Mouse (Mus musculus) CH12.LX (cell line): Measurements from ENCODE around the gene Dock10. TPM values are rescaled to one million over a fixed set of nuclear protein-coding genes. Genes with fewer than 3 reads are reported as not detected.

Experiments used
- DNase-seq: peaks from one replicate; pipeline ENCODE4 v3.0.0-alpha.2; 2013; ENCODE audit errors: extremely low read depth
- H3K27ac ChIP-seq: 2 replicates; pipeline ENCODE4 v1.5.1; 2012; ENCODE audit warnings: low read depth, mild to moderate bottlenecking, control low read depth, moderate library complexity; ENCODE audit not compliant: insufficient read depth
- H3K27me3 ChIP-seq: replicated peaks from 2 replicates; pipeline ENCODE3; 2012; ENCODE audit warnings: inconsistent platforms
- H3K36me3 ChIP-seq, 2 experiments: replicated peaks in 1 of 2; 2 replicates each; pipeline versions ENCODE3 to v1.6.1; 2012; ENCODE audit warnings: inconsistent platforms in 1 of 2, low read length in 1 of 2, mild to moderate bottlenecking in 1 of 2, mixed read lengths in 1 of 2, moderate library complexity in 1 of 2; ENCODE audit not compliant: control insufficient read depth in 1 of 2, insufficient read depth in 1 of 2
- H3K4me1 ChIP-seq, 2 experiments: 2 replicates each; pipeline ENCODE4 v1.6.1; 2012; ENCODE audit warnings: inconsistent platforms in 1 of 2, moderate library complexity in 1 of 2; ENCODE audit not compliant: insufficient read depth in 2 of 2, control insufficient read depth in 1 of 2
- H3K4me2 ChIP-seq: 2 replicates; pipeline ENCODE4 v1.6.1; 2012; ENCODE audit warnings: low read depth, mild to moderate bottlenecking, control low read depth; ENCODE audit not compliant: poor library complexity, insufficient read depth, severe bottlenecking
- H3K4me3 ChIP-seq, 3 experiments: fragments of 150-350 bp in 1 of 3; sonication (generic) in 1 of 3; replicated peaks in 1 of 3; 2 replicates each; pipeline versions ENCODE3 to v1.5.1; 2011 to 2012; ENCODE audit warnings: low read depth in 2 of 3, low read length in 2 of 3, mild to moderate bottlenecking in 2 of 3, moderate library complexity in 2 of 3, control low read depth in 1 of 3, improper control_type of control experiment in 1 of 3, inconsistent platforms in 1 of 3, mixed read lengths in 1 of 3; ENCODE audit not compliant: poor library complexity in 1 of 3
- H3K79me2 ChIP-seq: replicated peaks from 2 replicates; pipeline ENCODE4 v1.6.1; 2012; ENCODE audit warnings: mild to moderate bottlenecking, moderate library complexity; ENCODE audit not compliant: control insufficient read depth, poor library complexity, insufficient read depth, severe bottlenecking; ENCODE audit errors: extremely low read depth
- H3K9ac ChIP-seq: 2 replicates; pipeline ENCODE4 v1.6.1; 2012; ENCODE audit warnings: low read depth, mild to moderate bottlenecking, control low read depth, moderate library complexity; ENCODE audit not compliant: insufficient read depth
- H3K9me3 ChIP-seq: replicated peaks from 2 replicates; pipeline ENCODE3; 2012; ENCODE audit warnings: low read length, inconsistent platforms, mixed read lengths
- CHD2 ChIP-seq: IDR thresholded peaks from 2 replicates; pipeline ENCODE4 v1.6.1; 2011; ENCODE audit warnings: low read length, improper control_type of control experiment
- E2F4 ChIP-seq: IDR thresholded peaks from 2 replicates; pipeline ENCODE4 v1.6.1; 2011; ENCODE audit warnings: low read depth, low read length, improper control_type of control experiment; ENCODE audit not compliant: insufficient replicate concordance
- ELF1 ChIP-seq: IDR thresholded peaks from 2 replicates; pipeline ENCODE4 v1.6.1; 2014; ENCODE audit warnings: low read depth, mild to moderate bottlenecking, inconsistent platforms, low read length, improper control_type of control experiment
- GABPA ChIP-seq: IDR thresholded peaks from 2 replicates; pipeline ENCODE4 v1.6.1; 2012; ENCODE audit warnings: low read depth, low read length, improper control_type of control experiment, inconsistent platforms; ENCODE audit not compliant: insufficient replicate concordance
- HCFC1 ChIP-seq: IDR thresholded peaks from 2 replicates; pipeline ENCODE4 v1.6.1; 2012; ENCODE audit warnings: low read depth, mild to moderate bottlenecking, inconsistent platforms, low read length, improper control_type of control experiment
- JUN ChIP-seq: IDR thresholded peaks from 2 replicates; pipeline ENCODE4 v1.6.1; 2011; ENCODE audit warnings: low read depth, mild to moderate bottlenecking, low read length, improper control_type of control experiment, moderate library complexity; ENCODE audit not compliant: insufficient read depth
- KAT2A ChIP-seq: IDR thresholded peaks from 2 replicates; pipeline ENCODE4 v1.6.1; 2012; ENCODE audit warnings: low read length, improper control_type of control experiment, inconsistent platforms; ENCODE audit not compliant: insufficient replicate concordance
- MAFK ChIP-seq: IDR thresholded peaks from 2 replicates; pipeline ENCODE4 v1.6.1; 2011; ENCODE audit warnings: low read length, improper control_type of control experiment; ENCODE audit not compliant: insufficient replicate concordance
- MAX ChIP-seq: IDR thresholded peaks from 2 replicates; pipeline ENCODE4 v1.6.1; 2011; ENCODE audit warnings: low read length, improper control_type of control experiment
- MAZ ChIP-seq: IDR thresholded peaks from 2 replicates; pipeline ENCODE4 v1.6.1; 2012; ENCODE audit warnings: low read depth, mild to moderate bottlenecking, inconsistent platforms, low read length, improper control_type of control experiment, moderate library complexity
- MEF2A ChIP-seq: IDR thresholded peaks from 2 replicates; pipeline ENCODE4 v1.6.1; 2014; ENCODE audit warnings: low read depth, mild to moderate bottlenecking, inconsistent platforms, low read length, improper control_type of control experiment, borderline replicate concordance
- MYC ChIP-seq: IDR thresholded peaks from 2 replicates; pipeline ENCODE4 v1.6.1; 2011; ENCODE audit warnings: low read depth, mild to moderate bottlenecking, improper control_type of control experiment, low read length
- POLR2A ChIP-seq: IDR thresholded peaks from 2 replicates; pipeline ENCODE4 v1.6.1; 2011; ENCODE audit warnings: low read depth, mild to moderate bottlenecking, improper control_type of control experiment, low read length
- POLR2AphosphoS2 ChIP-seq: IDR thresholded peaks from 2 replicates; pipeline ENCODE4 v1.6.1; 2011; ENCODE audit warnings: low read depth, low read length, improper control_type of control experiment
- RAD21 ChIP-seq: IDR thresholded peaks from 2 replicates; pipeline ENCODE4 v1.6.1; 2011; ENCODE audit warnings: low read depth, mild to moderate bottlenecking, low read length, improper control_type of control experiment, moderate library complexity
- RCOR1 ChIP-seq: conservative IDR thresholded peaks from 2 replicates; pipeline ENCODE4 v1.6.1; 2012; ENCODE audit warnings: low read depth, mild to moderate bottlenecking, inconsistent platforms, low read length, improper control_type of control experiment
- SIN3A ChIP-seq: IDR thresholded peaks from 2 replicates; pipeline ENCODE4 v1.6.1; 2012; ENCODE audit warnings: low read length, improper control_type of control experiment, inconsistent platforms
- SMC3 ChIP-seq: IDR thresholded peaks from 2 replicates; pipeline ENCODE4 v1.6.1; 2011; ENCODE audit warnings: low read depth, low read length, improper control_type of control experiment
- UBTF ChIP-seq: IDR thresholded peaks from 2 replicates; pipeline ENCODE4 v1.6.1; 2012; ENCODE audit warnings: low read depth, mild to moderate bottlenecking, inconsistent platforms, low read length, improper control_type of control experiment, moderate library complexity
- USF2 ChIP-seq: conservative IDR thresholded peaks from 2 replicates; pipeline ENCODE4 v1.6.1; 2011; ENCODE audit warnings: low read depth, low read length, improper control_type of control experiment
- ZC3H11A ChIP-seq: IDR thresholded peaks from 2 replicates; pipeline ENCODE4 v1.6.1; 2012; ENCODE audit warnings: low read depth, mild to moderate bottlenecking, inconsistent platforms, low read length, improper control_type of control experiment
- ZMIZ1 ChIP-seq: IDR thresholded peaks from 2 replicates; pipeline ENCODE4 v1.6.1; 2012; ENCODE audit warnings: low read depth, mild to moderate bottlenecking, inconsistent platforms, low read length, improper control_type of control experiment
- dilution Hi-C: fragments of 300-500 bp; cut with MboI; formaldehyde crosslinking; loops from 2 replicates; pipeline ENCODE4 v1.14.3; 2020; ENCODE audit warnings: low sequenced_read_pairs; ENCODE audit not compliant: extremely low pct_unique_long_range_greater_than_20kb, extremely low pct_ligation_motif_present
- in situ Hi-C: fragments of 300-500 bp; cut with MboI; formaldehyde crosslinking; loops from 3 replicates; pipeline ENCODE4 v1.14.3; 2019; ENCODE audit warnings: low sequenced_read_pairs, low pct_ligation_motif_present, low pct_unique_long_range_greater_than_20kb, mixed read lengths
- polyA plus RNA-seq: library from polyadenylated mRNA; unstranded; fragments of >175 nt; gene quantifications from 2 replicates; pipeline ENCODE4 v1.2.1, GENCODE M21; 2012; ENCODE audit warnings: low read depth; ENCODE audit not compliant: insufficient read length
- total RNA-seq, 2 experiments: library from RNA; depleted of rRNA; stranded (reverse); fragments of 300-350 nt in 1 of 2; fragments of >200 nt in 1 of 2; gene quantifications; 2 replicates each; pipeline ENCODE4 v1.2.3; 2012 to 2014

Dock10 gene
- total and polyA plus RNA-seq, 3 experiments = 44.7 to 77.2 (median 62.2) TPM

DNA sequence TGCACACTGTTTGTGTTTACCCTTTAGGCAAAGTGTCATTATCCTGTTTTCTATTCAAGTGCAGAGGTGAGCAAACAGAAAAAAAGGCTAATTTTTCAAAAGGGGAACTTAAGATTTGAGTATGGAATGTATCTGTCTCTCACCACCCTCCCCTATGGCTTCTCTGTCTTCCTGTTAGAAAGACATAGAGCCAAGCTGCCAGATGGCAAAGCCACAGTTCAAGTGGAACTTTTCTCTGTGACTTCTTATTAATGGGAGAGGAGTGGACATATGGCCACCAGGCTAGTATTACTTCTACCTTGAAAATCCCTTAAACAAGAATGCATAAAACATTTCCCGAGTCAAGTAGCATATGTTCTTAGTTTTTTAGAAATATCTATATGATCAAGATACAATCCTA is 39.7 kb downstream of the Dock10 start:
- no peak overlapping the region for H3K27ac ChIP-seq
- no peak for DNase-seq
- H3K4me3 ChIP-seq = no peak overlapping the region
- TF ChIP-seq ELF1 (no peak), CHD2 (no peak), RAD21 (no peak), HCFC1 (no peak), MYC (no peak), KAT2A (no peak), SIN3A (no peak), ZMIZ1 (no peak), MAZ (no peak), MEF2A (no peak), ZC3H11A (no peak)
- no peak overlapping the region for H3K4me2 ChIP-seq
- peaks cover 6 to 61% of the 10 kb centered on the region in 2 experiments for H3K4me1 ChIP-seq
- dilution Hi-C loops = no loop called here
- H3K9me3 ChIP-seq = no peaks in the 10 kb centered on the region
- no peak overlapping the region for H3K9ac ChIP-seq
- in situ Hi-C loops = no loop called here
- H3K36me3 ChIP-seq = peaks cover 4 to 74% of the 10 kb centered on the region in 2 experiments
- H3K79me2 ChIP-seq = peaks cover 11% of the 10 kb centered on the region; the same call in 1 of the 2 replicates
- no peaks in the 10 kb centered on the region for H3K27me3 ChIP-seq

GRCm38 (mm10) chr1:80715917-80716316 is 42.4 kb downstream of the Dock10 start:
- no peak for DNase-seq
- no peak for TF ChIP-seq JUN
- no peak for TF ChIP-seq ELF1
- TF ChIP-seq SMC3 = no peak
- no peak for TF ChIP-seq GABPA
- no peak for TF ChIP-seq KAT2A
- TF ChIP-seq POLR2A = no peak
- TF ChIP-seq E2F4 = no peak
- TF ChIP-seq MAX = no peak
- TF ChIP-seq RCOR1 = no peak
- no peak for TF ChIP-seq UBTF
- no peak for TF ChIP-seq MAFK
- TF ChIP-seq USF2 = no peak
- no peak for TF ChIP-seq CHD2
- no peak for TF ChIP-seq POLR2AphosphoS2
- H3K4me3 ChIP-seq = no peak overlapping the region
- peaks cover 5 to 61% of the 10 kb centered on the region in 2 experiments for H3K36me3 ChIP-seq
- H3K27me3 ChIP-seq = no peaks in the 10 kb centered on the region
- in situ Hi-C loops = no loop called here
- peaks cover 10 to 52% of the 10 kb centered on the region in 2 experiments for H3K4me1 ChIP-seq
- H3K4me2 ChIP-seq = no peak overlapping the region
- H3K27ac ChIP-seq = no peak overlapping the region
- no peaks in the 10 kb centered on the region for H3K9me3 ChIP-seq
- dilution Hi-C loops = no loop called here
- no peak overlapping the region for H3K9ac ChIP-seq
- peaks cover 6% of the 10 kb centered on the region; the same call in 1 of the 2 replicates for H3K79me2 ChIP-seq
